Mouse (Mus musculus): ENCODE data around the gene Kcnk10. TPM values are rescaled to one million over a fixed set of nuclear protein-coding genes. Genes with fewer than 3 reads are reported as not detected.

Gene Kcnk10
- polyA plus RNA-seq (2015; fragmentation: Nextera tagmentation; extraction: Ambion mirVana): 2.1 and 8.8 TPM in 2 replicates

GRCm38 (mm10) chr12:98577861-98578360 is at the start of gene Kcnk10:
TSS of gene Kcnk10 (minus strand) at chr12:98578310.

GRCm38 (mm10) chr12:98627392-98628259 is 49.5 kb upstream of the Kcnk10 start, which contains the start of gene Spata7:
TSS of gene Spata7 (plus strand) at chr12:98628157.

Other genes with a start within 250 kb of the Kcnk10 start
- 10.8 and 15.7 TPM in 2 replicates for gene Spata7, start 49.8 kb upstream of the Kcnk10 start, polyA plus RNA-seq (2015; fragmentation: Nextera tagmentation; extraction: Ambion mirVana)
- gene Ptpn21, start 159.1 kb upstream of the Kcnk10 start, polyA plus RNA-seq (2015; fragmentation: Nextera tagmentation; extraction: Ambion mirVana): 5.6 and 6.6 TPM in 2 replicates
- 66.1 and 89.4 TPM in 2 replicates for gene Zc3h14, start 168.7 kb upstream of the Kcnk10 start, polyA plus RNA-seq (2015; fragmentation: Nextera tagmentation; extraction: Ambion mirVana)